Mouse (Mus musculus): ENCODE data around the gene Ctsa. TPM values are rescaled to one million over a fixed set of nuclear protein-coding genes. Genes with fewer than 3 reads are reported as not detected.
"Not testable (repeated sequence)": the region's sequence is repeated elsewhere in the genome, so short reads cannot be mapped to it uniquely, and the experiment has no call there.

The Ctsa gene
- total RNA-seq, 2 experiments from 2014 or later = 104 to 105 TPM

DNA sequence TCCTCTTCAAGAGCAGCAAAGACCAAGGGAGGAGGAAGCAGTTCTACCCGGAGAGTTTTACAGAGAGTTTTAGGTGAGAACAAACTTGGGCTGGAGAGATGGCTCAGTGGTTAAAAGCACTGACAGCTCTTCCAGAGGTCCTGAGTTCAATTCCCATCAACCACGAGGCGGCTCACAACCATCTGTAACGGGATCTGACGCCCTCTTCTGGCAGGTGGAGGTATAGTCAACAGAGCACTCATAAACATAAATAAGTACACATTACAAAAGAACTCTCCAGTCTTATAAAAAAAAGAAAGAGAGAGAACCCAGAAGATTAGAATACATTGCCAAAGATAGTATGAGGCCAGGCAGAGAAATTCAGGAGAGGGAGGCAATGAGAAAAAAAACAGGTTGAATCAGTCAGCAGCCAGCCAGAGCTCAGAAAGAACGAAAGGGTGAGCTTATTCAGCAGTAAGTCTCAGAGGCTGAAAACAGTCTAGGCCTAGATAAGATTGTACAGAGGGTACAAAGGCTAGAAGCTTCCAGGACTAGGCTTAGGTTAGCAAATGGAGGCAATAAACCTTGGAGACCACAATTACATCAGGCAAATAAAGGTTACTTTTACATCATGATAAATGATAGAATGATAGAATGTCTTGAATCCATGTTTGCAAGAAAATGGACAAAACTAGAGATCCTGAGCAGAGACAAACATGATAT, 39.1 kb downstream of the Ctsa start:
- DNase-seq (ENCODE audit: low spot score in 2 of 2) = no peak
- intact Hi-C loops (cut with DNase I) = no loop called here

DNA sequence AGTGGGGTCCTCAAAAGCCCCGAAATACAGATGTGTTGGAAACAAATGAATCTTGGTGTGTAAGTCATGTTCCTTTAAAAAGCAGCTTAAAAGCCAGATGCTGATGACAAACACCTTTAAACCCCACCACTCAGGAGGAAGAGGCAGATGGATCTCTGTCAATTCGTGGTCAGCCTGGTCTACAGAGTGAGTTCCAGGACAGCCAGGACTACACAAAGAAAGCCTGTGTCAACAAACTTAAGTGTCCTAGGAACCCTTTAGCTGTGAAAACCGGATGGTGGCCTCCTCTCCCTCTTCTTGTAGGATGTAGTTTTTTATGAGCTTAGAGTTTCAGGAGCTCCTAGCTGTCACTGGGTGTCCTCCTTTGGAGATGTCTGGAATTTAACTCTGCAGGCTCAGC, 40.9 kb downstream of the Ctsa start:
- intact Hi-C loops (cut with DNase I) = no loop called here
- no peak for DNase-seq (ENCODE audit: low spot score in 2 of 2)

DNA sequence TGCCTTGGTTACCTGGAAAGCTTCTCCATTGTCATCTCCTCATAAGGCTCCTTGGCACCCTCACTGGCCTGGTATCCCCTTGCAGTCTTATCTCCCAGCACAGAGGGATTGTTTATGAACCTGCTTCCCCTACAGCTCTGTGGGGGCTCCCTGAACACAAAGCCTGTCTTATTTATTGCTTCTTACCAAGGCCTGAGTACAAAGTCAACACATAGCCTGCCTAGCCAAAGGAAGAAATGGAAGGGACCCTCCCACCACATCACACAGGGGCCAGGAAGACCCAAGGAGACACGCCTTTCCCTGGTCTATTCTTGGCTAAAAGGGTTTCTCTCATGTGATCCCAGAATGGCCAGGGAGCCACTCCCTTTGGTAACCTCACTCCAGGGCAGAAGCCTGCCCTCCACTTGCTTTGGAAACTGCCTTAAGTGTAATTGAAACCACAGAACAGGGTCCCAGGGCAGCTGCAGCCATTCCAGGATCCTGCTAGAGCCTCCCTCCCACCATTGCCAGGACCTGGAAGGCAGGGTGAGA, 41.6 kb downstream of the Ctsa start:
- no peak for DNase-seq (ENCODE audit: low spot score in 2 of 2)
- intact Hi-C loops (cut with DNase I) = no loop called here

DNA sequence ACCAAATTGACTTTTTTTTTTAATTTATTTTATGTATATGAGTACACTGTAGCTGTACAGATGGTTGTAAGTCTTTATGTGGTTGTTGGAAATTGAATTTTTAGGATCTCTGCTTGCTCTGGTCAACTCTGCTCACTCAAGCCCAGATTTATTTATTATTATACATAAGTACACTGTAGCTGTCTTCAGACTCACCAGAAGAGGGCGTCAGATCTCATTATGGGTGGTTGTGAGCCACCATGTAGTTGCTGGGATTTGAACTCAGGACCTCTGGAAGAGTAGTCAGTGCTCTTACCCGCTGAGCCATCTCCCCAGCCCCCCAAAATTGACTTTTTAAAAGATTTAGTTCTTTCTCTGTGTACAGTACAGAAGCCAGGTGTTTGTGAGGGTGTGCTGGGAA, 43.0 kb downstream of the Ctsa start:
- intact Hi-C loops (cut with DNase I); DNase-seq (ENCODE audit: low spot score in 2 of 2): not testable (repeated sequence)

DNA sequence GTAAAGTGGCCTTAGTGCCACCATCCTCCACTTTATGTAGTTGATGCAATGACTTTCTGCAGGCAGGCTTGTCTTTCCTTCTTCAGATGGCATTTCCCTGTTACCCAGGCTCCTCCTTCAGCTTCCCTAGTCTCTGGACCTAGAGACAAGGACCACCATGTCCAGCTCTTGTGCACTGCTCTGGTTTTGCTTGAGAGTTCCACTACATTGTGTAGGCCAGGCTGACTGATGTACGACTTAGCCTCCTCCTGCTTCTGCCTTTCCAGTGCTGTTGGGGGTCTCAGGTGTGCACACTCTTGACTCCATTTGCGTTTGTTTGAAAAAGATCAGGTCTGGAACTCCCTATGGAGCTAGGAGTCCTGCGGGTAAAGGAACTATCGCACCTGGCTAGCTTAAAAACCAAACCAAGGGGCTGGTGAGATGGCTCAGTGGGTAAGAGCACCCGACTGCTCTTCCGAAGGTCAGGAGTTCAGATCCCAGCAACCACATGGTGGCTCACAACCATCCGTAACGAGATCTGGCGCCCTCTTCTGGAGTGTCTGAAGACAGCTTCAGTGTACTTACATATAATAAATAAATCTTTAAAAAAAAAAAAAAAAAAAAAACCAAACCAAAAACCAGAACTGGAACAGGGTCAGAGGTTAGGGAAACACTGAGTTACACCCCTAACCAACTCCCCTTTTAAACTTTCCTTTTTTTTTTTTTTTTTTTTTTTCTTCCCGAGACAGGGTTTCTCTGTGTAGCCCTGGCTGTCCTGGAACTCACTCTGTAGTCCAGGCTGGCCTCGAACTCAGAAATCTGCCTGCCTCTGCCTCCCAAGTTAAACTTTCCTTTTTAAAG, 44.9 kb downstream of the Ctsa start:
- DNase-seq (ENCODE audit: low spot score in 2 of 2) = not testable (repeated sequence)
- intact Hi-C loops (cut with DNase I) = loop anchor here (2.0 kb wide), 2 partner anchors 33 to 43 kb away; partner anchors contain the start of gene Zfp335

DNA sequence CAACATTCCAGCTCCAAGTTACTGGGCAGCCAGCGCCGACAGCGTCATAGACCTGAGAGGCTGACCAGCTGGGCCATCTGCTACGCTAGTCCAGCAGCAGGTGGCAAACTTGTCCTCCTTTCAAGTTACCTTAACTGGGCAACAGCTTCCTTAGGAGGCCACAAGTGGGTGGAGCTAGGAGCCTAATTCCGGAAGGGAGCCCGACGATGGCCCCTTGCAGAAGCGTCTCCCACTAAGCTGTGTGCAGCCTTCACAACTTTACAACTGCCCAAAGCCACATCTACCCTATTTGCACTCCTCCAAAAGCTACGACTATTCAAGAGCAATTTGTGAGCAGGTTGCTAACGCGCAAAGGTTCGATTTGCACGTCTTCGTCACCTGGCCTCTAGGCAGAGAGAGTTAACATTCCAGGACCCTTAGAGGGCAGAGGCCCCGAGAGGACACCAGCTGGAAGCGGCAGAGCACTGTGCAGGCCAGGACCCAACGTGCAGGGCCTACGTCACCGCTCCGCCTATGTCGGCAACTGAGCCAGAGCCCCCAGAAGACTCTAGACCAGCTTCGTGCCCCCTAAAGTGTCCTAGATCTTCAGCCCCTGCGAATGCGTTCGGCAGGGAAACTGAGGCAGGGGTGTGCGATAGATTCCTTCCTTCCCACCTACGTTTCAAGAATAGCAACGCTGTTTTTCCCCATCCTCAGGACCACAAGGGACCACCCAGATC, 46.0 kb downstream of the Ctsa start:
- intact Hi-C loops (cut with DNase I) = loop anchor here (2.0 kb wide), 2 partner anchors 32 to 44 kb away; partner anchors contain the start of gene Zfp335
- DNase-seq (ENCODE audit: low spot score in 2 of 2) = no peak

DNA sequence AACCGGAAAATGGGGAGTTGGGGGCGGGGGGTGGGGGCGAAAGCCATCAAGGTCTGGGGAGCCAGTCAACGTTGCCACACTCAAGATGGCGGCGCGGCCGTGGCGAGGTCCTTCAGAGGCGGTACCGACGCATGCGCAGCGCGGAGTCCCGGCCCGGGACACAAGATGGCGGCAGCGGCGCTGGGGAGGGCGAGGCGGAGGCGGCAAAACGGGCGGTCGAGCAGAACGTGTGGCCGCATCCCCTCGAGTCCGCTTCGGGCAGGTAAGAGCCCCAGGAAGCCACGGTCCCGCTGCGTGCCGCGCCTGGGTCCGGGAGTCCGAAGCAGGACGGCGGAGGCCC, 46.5 kb downstream of the Ctsa start, which contains the start of gene Pcif1:
TSS of gene Pcif1 (plus strand) at position 77 of the 340 bp plus-strand sequence.
- intact Hi-C loops (cut with DNase I) = loop anchor here (2.0 kb wide), 2 partner anchors 32 to 44 kb away; partner anchors contain the start of gene Zfp335

DNA sequence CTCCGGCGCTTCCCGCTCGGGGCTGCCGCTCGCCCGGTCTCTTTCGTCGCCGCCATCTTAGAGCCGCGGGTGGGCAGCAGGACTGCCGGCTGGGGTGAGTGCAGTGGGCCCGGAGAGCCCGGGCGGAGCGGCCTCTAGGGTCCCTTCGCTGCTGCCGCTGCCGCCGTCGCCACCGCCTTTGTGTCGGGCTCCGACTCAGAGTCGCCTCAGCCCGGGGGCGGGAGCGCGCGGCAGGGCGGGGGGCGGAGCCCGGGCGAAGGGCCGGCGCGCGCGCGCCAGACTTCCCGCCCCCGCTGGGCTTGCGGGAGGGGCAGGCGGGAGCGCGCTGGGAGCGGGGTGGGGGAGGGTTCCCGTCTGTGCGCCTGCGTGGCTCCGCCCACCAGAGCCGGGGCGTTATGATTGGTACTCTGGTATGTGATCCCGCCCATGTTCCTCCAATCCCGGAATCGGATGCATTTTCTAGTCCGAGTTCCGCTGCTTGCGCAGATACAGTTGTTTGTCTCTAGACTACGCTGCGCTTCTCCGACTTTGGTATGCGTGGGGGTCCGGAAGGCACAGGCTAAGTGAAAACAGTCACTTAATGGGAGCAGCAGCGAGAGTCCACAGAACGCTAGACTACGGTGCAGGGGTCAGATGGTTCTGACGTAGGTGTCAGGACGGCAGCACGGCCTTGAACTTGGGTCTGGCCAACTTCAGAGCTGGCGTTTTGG, 47.0 kb downstream of the Ctsa start:
- intact Hi-C loops (cut with DNase I) = loop anchor here (2.0 kb wide), 2 partner anchors 31 to 45 kb away; partner anchors contain the start of gene Zfp335
- DNase-seq (ENCODE audit: low spot score in 2 of 2) = peak; percentile 93

More for the DNA sequence above, 46.5 kb downstream of the Ctsa start, which contains the start of gene Pcif1:
- peak; percentile 89 to 92 for DNase-seq (ENCODE audit: low spot score in 2 of 2)

DNA sequence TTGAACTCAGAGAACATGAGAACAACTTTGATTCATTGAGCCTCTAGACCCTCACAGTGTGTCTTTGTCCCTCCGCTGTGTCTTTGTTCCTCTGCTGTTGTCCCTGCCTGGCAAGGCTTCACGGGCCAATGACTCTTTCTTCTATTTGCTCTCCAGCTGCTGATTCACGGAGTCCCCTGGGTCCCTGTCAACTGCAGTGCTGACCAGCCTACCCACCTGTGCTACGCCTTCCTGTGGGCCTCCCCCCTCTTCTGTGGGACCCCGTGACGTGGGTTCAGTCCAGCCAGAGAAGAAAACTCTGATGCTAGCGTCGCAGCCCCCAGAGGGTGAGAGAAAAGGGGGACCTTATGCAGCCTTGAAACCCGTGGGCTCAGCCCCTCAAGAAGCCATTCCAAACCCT, 49.9 kb downstream of the Ctsa start:
- DNase-seq (ENCODE audit: low spot score in 2 of 2) = no peak
- intact Hi-C loops (cut with DNase I) = no loop called here

DNA sequence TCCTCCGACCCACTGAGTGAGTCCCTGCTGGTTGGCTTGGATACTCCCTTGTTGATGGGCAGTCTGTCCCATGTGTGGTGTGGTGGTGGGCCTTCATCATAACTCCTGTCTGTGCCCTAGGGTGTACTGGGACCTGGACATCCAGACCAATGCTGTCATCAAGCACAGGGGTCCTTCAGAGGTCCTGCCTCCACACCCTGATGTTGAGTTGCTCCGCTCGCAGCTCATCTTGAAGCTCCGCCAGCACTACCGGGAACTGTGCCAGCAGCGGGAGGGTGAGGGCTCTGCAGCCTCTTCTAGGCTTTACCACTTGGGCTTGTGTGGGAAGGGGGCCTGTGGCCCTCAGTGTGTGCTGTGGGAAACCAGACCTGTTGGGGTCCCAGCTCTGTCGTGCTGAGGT, 53.1 kb downstream of the Ctsa start:
- peak; percentile 81 to 83 for DNase-seq (ENCODE audit: low spot score in 2 of 2)
- intact Hi-C loops (cut with DNase I) = no loop called here

DNA sequence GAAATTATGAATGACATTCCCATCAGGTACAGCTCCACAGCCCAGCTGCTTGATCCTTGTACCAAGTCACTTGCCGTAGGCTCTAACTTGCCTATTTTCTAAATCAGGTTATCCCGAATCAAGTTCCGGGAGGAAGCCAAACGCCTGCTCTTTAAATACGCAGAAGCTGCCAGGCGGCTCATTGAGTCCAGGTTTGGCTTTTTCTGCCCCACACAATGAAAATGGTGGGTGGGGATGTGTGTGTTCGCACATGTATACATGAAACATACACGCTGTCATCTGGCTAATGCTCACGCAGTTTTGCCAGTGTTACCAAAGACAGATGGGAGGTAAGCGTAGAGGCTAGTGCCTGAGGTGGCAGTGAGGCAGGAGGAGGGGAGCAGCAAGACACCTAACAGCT, 53.9 kb downstream of the Ctsa start:
- intact Hi-C loops (cut with DNase I) = no loop called here
- peak in 1 of 2 experiments; percentile 40 for DNase-seq (ENCODE audit: low spot score in 2 of 2)

DNA sequence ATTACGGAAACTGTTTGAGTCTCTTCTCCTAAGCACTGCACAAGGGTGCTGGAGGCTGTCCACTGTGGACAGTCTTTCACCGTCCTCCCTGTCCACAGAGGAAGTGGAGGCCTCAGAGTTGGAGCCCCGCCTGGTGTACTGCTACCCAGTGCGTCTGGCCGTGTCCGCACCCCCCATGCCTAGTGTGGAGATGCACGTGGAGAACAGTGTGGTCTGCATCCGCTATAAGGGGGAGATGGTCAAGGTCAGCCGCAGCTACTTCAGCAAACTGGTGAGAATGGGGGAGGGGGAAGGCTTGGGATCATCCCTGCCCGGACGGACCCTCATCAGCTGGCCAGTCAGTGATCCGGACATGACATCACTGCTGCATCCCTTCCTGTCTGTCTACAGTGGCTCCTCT, 56.3 kb downstream of the Ctsa start:
- intact Hi-C loops (cut with DNase I) = no loop called here
- no peak for DNase-seq (ENCODE audit: low spot score in 2 of 2)

DNA sequence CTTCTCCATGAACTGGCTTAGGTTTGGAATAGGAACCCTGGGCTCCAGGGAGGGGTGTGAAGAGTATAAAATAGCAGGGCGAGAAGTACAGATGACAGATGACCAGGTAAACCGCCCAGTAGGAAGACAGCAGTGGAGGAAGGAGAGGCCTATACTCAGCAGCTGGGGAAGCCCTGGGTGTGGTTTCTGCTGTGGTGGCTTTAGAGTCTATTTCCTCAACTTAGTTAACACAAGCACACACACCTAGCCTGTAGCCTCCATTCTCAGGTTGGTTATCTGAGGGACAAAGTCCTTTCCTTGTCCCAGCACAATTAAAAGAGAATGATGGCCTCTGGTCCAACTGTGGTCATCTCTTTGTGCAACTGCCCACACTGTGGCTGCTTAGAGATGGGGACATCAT, 57.3 kb downstream of the Ctsa start:
- intact Hi-C loops (cut with DNase I) = no loop called here
- DNase-seq (ENCODE audit: low spot score in 2 of 2) = no peak

Other genes starting within 250 kb of the Ctsa start
- gene Wfdc6a, start 247.4 kb upstream of the Ctsa start, total RNA-seq (2021) = not detected
- not detected for gene Eppin, start 239.3 kb upstream of the Ctsa start, total RNA-seq (2021)
- not detected for gene Wfdc6b, start 219.4 kb upstream of the Ctsa start, total RNA-seq (2021)
- not detected for gene Wfdc8, start 219.2 kb upstream of the Ctsa start, total RNA-seq (2021)
- gene Wfdc16, start 194.1 kb upstream of the Ctsa start, total RNA-seq (2021) = not detected
- not detected for gene Wfdc10, start 176.8 kb upstream of the Ctsa start, total RNA-seq (2021)
- gene Wfdc9, start 176.3 kb upstream of the Ctsa start, total RNA-seq (2021) = not detected
- gene Wfdc11, start 158.8 kb upstream of the Ctsa start, total RNA-seq (2021) = not detected
- not detected for gene Wfdc13, start 147.8 kb upstream of the Ctsa start, total RNA-seq (2021)
- not detected for gene Spint4, start 134.4 kb upstream of the Ctsa start, total RNA-seq (2021)
- not detected for gene Spint5, start 117.6 kb upstream of the Ctsa start, total RNA-seq (2021)
- gene Wfdc3, start 86.9 kb upstream of the Ctsa start, total RNA-seq (2021) = 1 to 10 TPM; 1.2 to 2.4 TPM
- gene Dnttip1, start 86.9 kb upstream of the Ctsa start, total RNA-seq (2021) = 10 to 100 TPM; 33.5 to 37.8 TPM
- gene Ube2c, start 63.0 kb upstream of the Ctsa start, total RNA-seq (2021) = 1 to 10 TPM in 1 of 2 experiments, under 1 TPM in 1; 0.57 to 1.3 TPM
- gene Tnnc2, start 52.9 kb upstream of the Ctsa start, total RNA-seq (2021) = under 1 TPM in 1 of 2 experiments, not detected in 1; 0.96 TPM
- gene Snx21, start 47.0 kb upstream of the Ctsa start, total RNA-seq (2021) = 10 to 100 TPM; 54.9 to 59.5 TPM
- gene Acot8, start 28.0 kb upstream of the Ctsa start, total RNA-seq (2021) = 10 to 100 TPM; 25.5 to 27.6 TPM
- 1 to 10 TPM; 8.2 to 8.3 TPM for gene Zswim3, start 27.8 kb upstream of the Ctsa start, total RNA-seq (2021)
- 10 to 100 TPM; 22.0 to 22.8 TPM for gene Zswim1, start 10.2 kb upstream of the Ctsa start, total RNA-seq (2021)
- 1 to 10 TPM in 1 of 2 experiments, not detected in 1; 1.7 TPM for gene Spata25, start 4.3 kb upstream of the Ctsa start, total RNA-seq (2021)
- gene Neurl2, start 583 bp downstream of the Ctsa start, total RNA-seq (2021) = 1 to 10 TPM; 3.8 to 5.3 TPM
- gene Pltp, start 24.8 kb downstream of the Ctsa start, total RNA-seq (2021) = 10 to 100 TPM; 81.9 to 86.4 TPM
- 10 to 100 TPM; 42.8 to 46.7 TPM for gene Pcif1, start 46.4 kb downstream of the Ctsa start, total RNA-seq (2021)
- gene Zfp335, start 78.9 kb downstream of the Ctsa start, total RNA-seq (2021) = 10 to 100 TPM; 22.6 to 28.5 TPM
- gene Mmp9, start 107.9 kb downstream of the Ctsa start, total RNA-seq (2021) = 1 to 10 TPM; 1.7 to 2.1 TPM
- gene Slc12a5, start 127.9 kb downstream of the Ctsa start, total RNA-seq (2021) = 100 to 1,000 TPM; 521 to 559 TPM
- gene Ncoa5, start 202.0 kb downstream of the Ctsa start, total RNA-seq (2021) = 10 to 100 TPM; 41.4 to 66.1 TPM
- 1 to 10 TPM; 1.0 to 1.6 TPM for gene Cd40, start 222.8 kb downstream of the Ctsa start, total RNA-seq (2021)

Data from left cerebral cortex, postnatal 36 days (tissue).